Mouse (Mus musculus): Measurements from ENCODE around the gene Angptl7.

- TF ChIP-seq CTCF (IDR thresholded peaks at IDR 0.05; ENCODE audit: insufficient read depth, low read length) (no peak), POLR2A (IDR thresholded peaks at IDR 0.05; ENCODE audit: borderline replicate concordance, extremely low read depth, low read depth, low read length) (no peak)
Measured at GRCm38 (mm10) chr4:148510691-148511090, 10.4 kb upstream of the Angptl7 start.

Measured in lung, adult 2 months (tissue).